Mouse (Mus musculus) bone marrow, adult 2 months (tissue): ENCODE measurements around the gene Grifin.

Source experiments
- CTCF ChIP-seq: fragments of 200-500 bp; IDR thresholded peaks from 2 replicates; pipeline ENCODE4 v1.5.1; 2011; ENCODE audit warnings: low read length, control low read depth; ENCODE audit not compliant: control insufficient read depth, insufficient read depth
- POLR2A ChIP-seq: fragments of 200-500 bp; IDR thresholded peaks from 2 replicates; pipeline ENCODE4 v1.6.1; 2011; ENCODE audit warnings: low read depth, mild to moderate bottlenecking, control low read depth, low read length, borderline replicate concordance; ENCODE audit not compliant: control insufficient read depth

GRCm38 (mm10) chr5:140562601-140563000 is 2.3 kb downstream of the Grifin start:
- TF ChIP-seq CTCF (no peak), POLR2A (no peak)
